Mouse (Mus musculus) lung, embryonic 16.5 days (tissue): ENCODE data around the gene Edil3. TPM values are rescaled to one million over a fixed set of nuclear protein-coding genes. Genes with fewer than 3 reads are reported as not detected.

ENCODE experiments used
- ATAC-seq: fragments of 200-750 bp; cut with Nextera tagmentation; 2 replicates; pipeline ENCODE4 v1.8.0; 2017; ENCODE audit warnings: low read depth, mild to moderate bottlenecking, moderate library complexity
- H3K27ac ChIP-seq: fragments of 300-500 bp; sonication (generic); 2 replicates; pipeline ENCODE4 v1.5.1; 2014; ENCODE audit warnings: mild to moderate bottlenecking, control low read depth, low read length
- H3K27me3 ChIP-seq: fragments of 300-500 bp; sonication (generic); 2 replicates; pipeline ENCODE4 v1.6.1; 2014; ENCODE audit warnings: low read depth, low read length, mixed read lengths; ENCODE audit not compliant: control insufficient read depth, insufficient read depth
- H3K36me3 ChIP-seq: fragments of 300-500 bp; sonication (generic); 2 replicates; pipeline ENCODE4 v1.6.1; 2014; ENCODE audit warnings: low read length; ENCODE audit not compliant: control insufficient read depth, insufficient read depth
- H3K4me1 ChIP-seq: fragments of 300-500 bp; sonication (generic); replicated peaks from 2 replicates; pipeline ENCODE4 v1.6.1; 2014; ENCODE audit warnings: low read length, mixed read lengths; ENCODE audit not compliant: control insufficient read depth, insufficient read depth
- H3K4me2 ChIP-seq: fragments of 300-500 bp; sonication (generic); 2 replicates; pipeline ENCODE4 v1.6.1; 2014; ENCODE audit warnings: low read depth, low read length, control low read depth
- H3K4me3 ChIP-seq: fragments of 300-500 bp; sonication (generic); 2 replicates; pipeline ENCODE4 v1.5.1; 2014; ENCODE audit warnings: mild to moderate bottlenecking, low read length, control low read depth
- H3K9ac ChIP-seq: fragments of 300-500 bp; sonication (generic); 2 replicates; pipeline ENCODE4 v1.6.1; 2014; ENCODE audit warnings: low read length, control low read depth
- H3K9me3 ChIP-seq: fragments of 300-500 bp; sonication (generic); 2 replicates; pipeline ENCODE4 v1.6.1; 2016; ENCODE audit warnings: low read length; ENCODE audit not compliant: control insufficient read depth
- WGBS: fragments of 180-500 bp; shearing (Covaris S2); extraction: QIAGEN DNeasy Blood & Tissue Kit; methylation state at CpG from one replicate; pipeline ENCODE4 v1.1.7; 2014; 5-methylcytosine and 5-hydroxymethylcytosine counted together
- polyA plus RNA-seq: library from polyadenylated mRNA; unstranded; fragments of >200 nt; fragmentation: Nextera tagmentation; extraction: Ambion mirVana; gene quantifications from 2 replicates; pipeline ENCODE4 v1.2.1, GENCODE M21; 2015

The Edil3 gene
- polyA plus RNA-seq, 1 experiment from 2014 or later = 9.4 TPM

DNA sequence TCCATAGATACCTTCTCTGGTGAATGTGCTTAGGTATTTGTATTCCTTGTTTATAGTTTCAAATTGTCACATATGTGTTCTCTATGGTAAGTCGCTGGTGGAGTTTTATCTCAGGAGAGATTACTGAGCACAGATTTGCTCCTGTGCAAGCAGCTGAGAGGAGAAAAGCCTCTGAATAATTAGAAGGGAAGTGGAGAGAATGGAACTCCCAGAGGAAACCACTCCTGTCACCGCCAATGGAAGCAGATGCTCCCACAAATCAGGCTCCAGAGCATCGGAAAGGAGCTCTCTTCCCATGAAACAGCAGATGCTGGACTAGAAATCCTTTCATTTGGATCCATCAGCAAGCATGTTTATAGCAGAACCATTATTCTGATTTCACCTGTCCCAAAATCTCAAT lies 534.0 kb downstream of the Edil3 start:
- Histone ChIP-seq H3K9ac (no peak overlapping the region), H3K4me1 (no peaks in the 10 kb centered on the region), H3K4me3 (no peak overlapping the region), H3K9me3 (no peaks in the 10 kb centered on the region), H3K4me2 (no peak overlapping the region), H3K27ac (no peak overlapping the region), H3K36me3 (no peaks in the 10 kb centered on the region), H3K27me3 (no peaks in the 10 kb centered on the region)
- WGBS = 64% methylated on average over 3 of the region's 3 CpGs
- ATAC-seq = no peak

DNA sequence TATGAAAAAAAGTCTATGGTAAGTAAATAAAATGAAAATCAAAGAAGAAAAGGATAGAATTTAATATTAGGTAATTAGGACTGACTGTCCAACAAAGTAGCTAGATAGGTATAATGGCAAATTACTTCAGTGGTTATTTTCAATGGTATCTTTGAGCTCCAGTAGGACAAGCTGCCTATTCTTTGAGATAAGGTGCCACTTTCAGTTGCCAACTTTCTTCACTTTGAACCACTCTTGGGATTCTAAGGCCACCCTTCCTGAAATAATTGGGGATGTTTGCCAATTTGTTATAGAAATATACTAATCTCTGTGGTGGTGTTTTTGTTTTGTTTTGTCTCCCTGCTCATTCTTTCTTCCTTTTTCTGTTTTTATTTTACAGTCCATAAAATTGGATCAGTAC lies 537.1 kb downstream of the Edil3 start:
- H3K4me2 ChIP-seq = no peak overlapping the region
- no peak overlapping the region for H3K27ac ChIP-seq
- H3K27me3 ChIP-seq = no peaks in the 10 kb centered on the region
- H3K4me1 ChIP-seq = no peaks in the 10 kb centered on the region
- no peak for ATAC-seq
- H3K36me3 ChIP-seq = no peaks in the 10 kb centered on the region
- no peaks in the 10 kb centered on the region for H3K9me3 ChIP-seq
- H3K9ac ChIP-seq = no peak overlapping the region
- no peak overlapping the region for H3K4me3 ChIP-seq

GRCm38 (mm10) chr13:89362274-89362673 lies 541.0 kb downstream of the Edil3 start:
- Histone ChIP-seq H3K4me1 (no peaks in the 10 kb centered on the region), H3K4me2 (no peak overlapping the region), H3K36me3 (no peaks in the 10 kb centered on the region), H3K27ac (no peak overlapping the region), H3K4me3 (no peak overlapping the region), H3K9me3 (no peaks in the 10 kb centered on the region), H3K9ac (no peak overlapping the region), H3K27me3 (no peaks in the 10 kb centered on the region)
- 66% methylated on average over 4 of the region's 4 CpGs for WGBS
- ATAC-seq = no peak

DNA sequence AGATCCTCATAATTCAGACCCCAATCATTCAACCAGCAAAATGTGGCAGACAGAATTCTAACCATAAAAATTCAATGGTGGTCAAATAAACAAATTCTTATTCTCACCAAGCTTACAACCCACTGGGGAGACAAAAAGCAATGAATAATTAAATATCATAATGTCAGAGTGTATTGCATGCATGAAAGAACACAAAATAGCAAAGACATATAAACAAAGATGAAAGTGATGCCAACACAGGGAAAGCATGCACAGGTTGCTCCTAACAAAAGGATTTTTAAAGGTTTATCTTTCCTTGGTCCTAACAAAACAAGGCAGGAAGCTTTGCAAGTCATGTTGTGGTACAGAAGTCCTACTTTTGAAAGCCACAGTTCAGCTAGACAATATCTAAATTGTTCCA lies 550.0 kb downstream of the Edil3 start:
- Histone ChIP-seq H3K4me3 (no peak overlapping the region), H3K36me3 (no peaks in the 10 kb centered on the region), H3K27me3 (no peaks in the 10 kb centered on the region), H3K27ac (no peak overlapping the region), H3K4me2 (no peak overlapping the region), H3K9me3 (no peaks in the 10 kb centered on the region), H3K9ac (no peak overlapping the region), H3K4me1 (no peaks in the 10 kb centered on the region)
- ATAC-seq = no peak

DNA sequence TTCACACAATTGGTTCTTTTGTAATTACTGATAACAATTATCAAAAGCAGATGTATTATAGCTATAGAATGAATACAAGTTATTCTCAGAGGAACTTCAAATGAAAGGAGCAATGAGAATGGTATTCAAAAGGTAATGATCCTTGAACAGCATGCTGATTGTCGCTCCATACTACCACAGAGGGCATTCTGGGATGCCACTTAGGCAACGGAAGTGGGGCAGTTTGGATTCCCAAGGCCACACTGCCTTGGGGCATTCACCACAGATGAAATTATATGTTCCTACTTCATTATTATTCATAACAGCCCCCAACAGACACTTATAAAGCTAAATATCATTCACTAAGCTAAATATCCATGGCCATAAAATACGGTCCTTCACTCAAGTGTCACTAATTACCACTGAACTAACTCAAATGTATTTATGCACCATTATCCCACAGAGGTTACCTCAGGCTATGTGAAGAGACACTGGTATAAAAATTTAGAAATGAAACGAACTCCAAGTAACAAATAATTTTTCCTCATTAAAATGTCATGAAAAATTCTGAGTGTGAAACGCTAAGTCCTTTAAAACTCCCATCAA lies 550.5 kb downstream of the Edil3 start:
- no peaks in the 10 kb centered on the region for H3K36me3 ChIP-seq
- no peak overlapping the region for H3K4me3 ChIP-seq
- no peak overlapping the region for H3K4me2 ChIP-seq
- H3K27me3 ChIP-seq = no peaks in the 10 kb centered on the region
- H3K9me3 ChIP-seq = no peaks in the 10 kb centered on the region
- H3K27ac ChIP-seq = no peak overlapping the region
- no peak overlapping the region for H3K9ac ChIP-seq
- no peak for ATAC-seq
- 80% methylated on average over 5 of the region's 5 CpGs for WGBS
- no peaks in the 10 kb centered on the region for H3K4me1 ChIP-seq
